Mouse (Mus musculus): Measurements from ENCODE around the gene Prrt4.

- TF ChIP-seq CTCF (conservative IDR thresholded peaks at IDR 0.05; ENCODE audit: low read length) (no peak), POU5F1 (IDR thresholded peaks at IDR 0.05; ENCODE audit: borderline replicate concordance, low read length) (no peak)
These were observed 27.6 kb upstream of the Prrt4 start for GRCm38 (mm10) chr6:29207017-29207416.
